Mouse (Mus musculus) ovary, postnatal 10 days (tissue): ENCODE results near the gene Nbr1.
"Not testable (repeated sequence)": the region's sequence is repeated elsewhere in the genome, so short reads cannot be mapped to it uniquely, and the experiment has no call there.

ENCODE experiments used
- DNase-seq: peaks from one replicate; pipeline ENCODE4 v3.0.0; 2022; ENCODE audit warnings: low spot score

Nbr1 gene

GRCm38 (mm10) chr11:101582054-101583035, 30.4 kb downstream of the Nbr1 start, which contains the start of gene Tmem106a:
Tmem106a (plus strand) TSS chr11:101582242.
- peak; percentile 38 for DNase-seq

GRCm38 (mm10) chr11:101583205-101583604, 31.3 kb downstream of the Nbr1 start:
- no peak for DNase-seq

- DNase-seq = not testable (repeated sequence)
These were observed 33.1 kb downstream of the Nbr1 start for GRCm38 (mm10) chr11:101585031-101585430.

- no peak for DNase-seq
These were observed 33.9 kb downstream of the Nbr1 start for GRCm38 (mm10) chr11:101585805-101586204.

- no peak for DNase-seq
These were observed 35.7 kb downstream of the Nbr1 start for GRCm38 (mm10) chr11:101587676-101588075.

- no peak for DNase-seq
These were observed 36.9 kb downstream of the Nbr1 start for GRCm38 (mm10) chr11:101588868-101589267.

GRCm38 (mm10) chr11:101589444-101589843, 37.5 kb downstream of the Nbr1 start:
- DNase-seq = no peak

GRCm38 (mm10) chr11:101589989-101590624, 38.2 kb downstream of the Nbr1 start:
- no peak for DNase-seq

- no peak for DNase-seq
These were observed 47.2 kb downstream of the Nbr1 start, which contains the start of gene Gm11634 for GRCm38 (mm10) chr11:101599156-101599555. Gm11634 (minus strand) TSS chr11:101599256.

- DNase-seq = peak; percentile 46
These were observed 50.5 kb downstream of the Nbr1 start for GRCm38 (mm10) chr11:101602491-101602890.

GRCm38 (mm10) chr11:101604116-101604515, 52.2 kb downstream of the Nbr1 start:
- DNase-seq = no peak

GRCm38 (mm10) chr11:101604531-101605453, 52.8 kb downstream of the Nbr1 start:
- DNase-seq = peak; percentile 33

GRCm38 (mm10) chr11:101607134-101607533, 55.2 kb downstream of the Nbr1 start:
- not testable (repeated sequence) for DNase-seq

GRCm38 (mm10) chr11:101610445-101610844, 58.5 kb downstream of the Nbr1 start:
- DNase-seq = no peak

GRCm38 (mm10) chr11:101613596-101613995, 61.6 kb downstream of the Nbr1 start:
- no peak for DNase-seq

GRCm38 (mm10) chr11:101614116-101614515, 62.2 kb downstream of the Nbr1 start:
- no peak for DNase-seq

GRCm38 (mm10) chr11:101615380-101615779, 63.4 kb downstream of the Nbr1 start:
- no peak for DNase-seq

GRCm38 (mm10) chr11:101616104-101616503, 64.2 kb downstream of the Nbr1 start:
- no peak for DNase-seq

GRCm38 (mm10) chr11:101616948-101617767, 65.2 kb downstream of the Nbr1 start:
- no peak for DNase-seq

GRCm38 (mm10) chr11:101617849-101618248, 65.9 kb downstream of the Nbr1 start:
- DNase-seq = no peak

- DNase-seq = no peak
These were observed 66.6 kb downstream of the Nbr1 start for GRCm38 (mm10) chr11:101618596-101618995.
